Mouse (Mus musculus): ENCODE measurements around the gene Pomgnt2. TPM values are rescaled to one million over a fixed set of nuclear protein-coding genes. Genes with fewer than 3 reads are reported as not detected.

The Pomgnt2 gene
- total and polyA plus RNA-seq, 3 experiments, result not detected

- no peaks in the 10 kb centered on the region for H3K36me3 ChIP-seq (replicated peaks in 1 of 2; ENCODE audit: control insufficient read depth in 1 of 2, insufficient read depth in 1 of 2, low read length in 1 of 2)
- in situ Hi-C loops (cut with MboI; ENCODE audit: low pct_ligation_motif_present, low pct_unique_long_range_greater_than_20kb, low sequenced_read_pairs) (loop anchor here (10.0 kb wide), 1 partner anchor 56 kb away; no protein-coding TSS in a partner anchor), dilution Hi-C loops (cut with MboI; ENCODE audit: extremely low pct_ligation_motif_present, extremely low pct_unique_long_range_greater_than_20kb, low sequenced_read_pairs) (no loop called here)
- H3K4me3 ChIP-seq (replicated peaks in 1 of 3; ENCODE audit: low read depth in 2 of 3, low read length in 2 of 3, poor library complexity in 1 of 3), result no peak overlapping the region
- H3K4me2 ChIP-seq (ENCODE audit: insufficient read depth, low read depth, poor library complexity, severe bottlenecking), result no peak overlapping the region
- H3K4me1 ChIP-seq (ENCODE audit: control insufficient read depth in 1 of 2, insufficient read depth in 2 of 2), result peaks cover 0 to 10% of the 10 kb centered on the region in 2 experiments; a peak in 2 of 4 replicates
- H3K27me3 ChIP-seq (replicated peaks), result no peaks in the 10 kb centered on the region
- H3K27ac ChIP-seq (ENCODE audit: insufficient read depth, low read depth), result no peak overlapping the region
- H3K9ac ChIP-seq (ENCODE audit: insufficient read depth, low read depth), result no peak overlapping the region
- no peaks in the 10 kb centered on the region for H3K9me3 ChIP-seq (replicated peaks; ENCODE audit: low read length)
- no peak for TF ChIP-seq ZC3H11A (IDR thresholded peaks at IDR 0.05; ENCODE audit: low read depth, low read length)
- TF ChIP-seq SMC3 (IDR thresholded peaks at IDR 0.05; ENCODE audit: low read depth, low read length), result no peak
- no peak for TF ChIP-seq ETS1 (conservative IDR thresholded peaks at IDR 0.05; ENCODE audit: low read depth, low read length)
- TF ChIP-seq MEF2A (IDR thresholded peaks at IDR 0.05; ENCODE audit: borderline replicate concordance, low read depth, low read length), result no peak
- no peak for TF ChIP-seq CHD1 (IDR thresholded peaks at IDR 0.05; ENCODE audit: low read depth, low read length)
- no peak for TF ChIP-seq ELF1 (IDR thresholded peaks at IDR 0.05; ENCODE audit: low read depth, low read length)
- TF ChIP-seq ZKSCAN1 (IDR thresholded peaks at IDR 0.05; ENCODE audit: borderline replicate concordance, low read depth, low read length), result no peak
- TF ChIP-seq EP300 (IDR thresholded peaks at IDR 0.05; ENCODE audit: low read length), result no peak
- TF ChIP-seq SIN3A (IDR thresholded peaks at IDR 0.05; ENCODE audit: low read length), result no peak
- TF ChIP-seq MAFK (IDR thresholded peaks at IDR 0.05; ENCODE audit: insufficient replicate concordance, low read length), result no peak
- no peak for TF ChIP-seq ZMIZ1 (IDR thresholded peaks at IDR 0.05; ENCODE audit: low read depth, low read length)
- TF ChIP-seq RCOR1 (conservative IDR thresholded peaks at IDR 0.05; ENCODE audit: low read depth, low read length), result no peak
- TF ChIP-seq JUN (IDR thresholded peaks at IDR 0.05; ENCODE audit: insufficient read depth, low read depth, low read length), result no peak
- TF ChIP-seq UBTF (IDR thresholded peaks at IDR 0.05; ENCODE audit: low read depth, low read length), result no peak
- TF ChIP-seq USF1 (IDR thresholded peaks at IDR 0.05; ENCODE audit: low read depth, low read length), result no peak
- no peak for TF ChIP-seq ZNF384 (IDR thresholded peaks at IDR 0.05; ENCODE audit: low read depth, low read length)
- no peak for TF ChIP-seq CHD2 (IDR thresholded peaks at IDR 0.05; ENCODE audit: low read length)
- TF ChIP-seq MXI1 (IDR thresholded peaks at IDR 0.05; ENCODE audit: low read depth, low read length), result no peak
- no peak for TF ChIP-seq GABPA (IDR thresholded peaks at IDR 0.05; ENCODE audit: insufficient replicate concordance, low read depth, low read length)
- no peak for TF ChIP-seq BHLHE40 (IDR thresholded peaks at IDR 0.05; ENCODE audit: low read depth, low read length)
- DNase-seq (ENCODE audit: extremely low read depth), result no peak
- no peaks in the 10 kb centered on the region for H3K79me2 ChIP-seq (replicated peaks; ENCODE audit: control insufficient read depth, extremely low read depth, insufficient read depth, poor library complexity, severe bottlenecking)
Measured at GRCm38 (mm10) chr9:122038631-122039030, 41.7 kb upstream of the Pomgnt2 start.

DNA sequence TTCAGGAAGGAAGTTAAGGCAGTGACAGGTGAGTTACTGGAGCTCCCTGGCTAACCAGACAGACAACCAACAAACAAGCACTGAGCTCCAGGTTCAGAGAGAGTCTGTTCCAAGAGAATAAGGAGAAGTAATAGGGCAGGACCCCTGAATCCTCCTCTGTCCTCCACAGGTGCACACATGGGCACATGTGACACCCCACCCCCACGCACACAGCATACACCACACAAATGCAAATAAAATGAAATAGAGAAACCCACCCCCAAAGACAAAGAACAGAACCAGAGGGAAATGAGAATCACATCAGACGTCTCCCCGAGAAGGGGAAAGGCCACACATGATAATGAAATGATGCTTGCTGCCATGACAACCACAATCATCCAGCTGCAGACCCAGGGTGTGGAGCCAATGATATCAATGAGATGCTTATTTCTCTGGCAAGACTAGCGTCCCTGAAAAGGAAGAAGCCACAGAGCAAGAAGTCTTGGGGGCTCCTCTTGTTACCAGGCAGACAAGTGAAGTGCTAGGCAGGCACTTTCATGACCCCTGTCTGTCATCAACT is 39.7 kb upstream of the Pomgnt2 start:
- TF ChIP-seq ZC3H11A (IDR thresholded peaks at IDR 0.05; ENCODE audit: low read depth, low read length) (no peak), BHLHE40 (IDR thresholded peaks at IDR 0.05; ENCODE audit: low read depth, low read length) (0 out of 2 replicates have a peak, but pooled peaks have one; percentile 8), RCOR1 (conservative IDR thresholded peaks at IDR 0.05; ENCODE audit: low read depth, low read length) (no peak), MAX (IDR thresholded peaks at IDR 0.05; ENCODE audit: low read length) (no peak)
- Histone ChIP-seq H3K27me3 (replicated peaks) (no peaks in the 10 kb centered on the region), H3K4me3 (replicated peaks in 1 of 3; ENCODE audit: low read depth in 2 of 3, low read length in 2 of 3, poor library complexity in 1 of 3) (no peak overlapping the region), H3K9me3 (replicated peaks; ENCODE audit: low read length) (no peaks in the 10 kb centered on the region), H3K79me2 (replicated peaks; ENCODE audit: control insufficient read depth, extremely low read depth, insufficient read depth, poor library complexity, severe bottlenecking) (no peaks in the 10 kb centered on the region), H3K4me2 (ENCODE audit: insufficient read depth, low read depth, poor library complexity, severe bottlenecking) (no peak overlapping the region), H3K36me3 (replicated peaks in 1 of 2; ENCODE audit: control insufficient read depth in 1 of 2, insufficient read depth in 1 of 2, low read length in 1 of 2) (no peaks in the 10 kb centered on the region), H3K27ac (ENCODE audit: insufficient read depth, low read depth) (no peak overlapping the region), H3K4me1 (ENCODE audit: control insufficient read depth in 1 of 2, insufficient read depth in 2 of 2) (peaks cover 0 to 10% of the 10 kb centered on the region in 2 experiments; a peak in 2 of 4 replicates), H3K9ac (ENCODE audit: insufficient read depth, low read depth) (no peak overlapping the region)
- peak; percentile 21 for DNase-seq (ENCODE audit: extremely low read depth)
- in situ Hi-C loops (cut with MboI; ENCODE audit: low pct_ligation_motif_present, low pct_unique_long_range_greater_than_20kb, low sequenced_read_pairs) (loop anchor here (10.0 kb wide), 1 partner anchor 58 kb away; no protein-coding TSS in a partner anchor), dilution Hi-C loops (cut with MboI; ENCODE audit: extremely low pct_ligation_motif_present, extremely low pct_unique_long_range_greater_than_20kb, low sequenced_read_pairs) (no loop called here)

Measured in CH12.LX (cell line).